Mouse (Mus musculus) heart, embryonic 13.5 days (tissue): ENCODE data around the gene Zfp273. TPM values are rescaled to one million over a fixed set of nuclear protein-coding genes. Genes with fewer than 3 reads are reported as not detected.
"Not testable (repeated sequence)": the region's sequence is repeated elsewhere in the genome, so short reads cannot be mapped to it uniquely, and the experiment has no call there.

Experiments
- ATAC-seq: fragments of 200-750 bp; cut with Nextera tagmentation; 2 replicates; pipeline ENCODE4 v1.8.0; 2017; ENCODE audit warnings: moderate TSS enrichment; ENCODE audit not compliant: insufficient number of reproducible peaks, low FRiP score, low TSS enrichment; ENCODE audit errors: extremely low read depth
- H3K27ac ChIP-seq: fragments of 300-500 bp; sonication (generic); replicated peaks from 2 replicates; pipeline ENCODE4 v1.5.1; 2015; ENCODE audit warnings: moderate library complexity, mild to moderate bottlenecking, inconsistent platforms
- H3K27me3 ChIP-seq: fragments of 300-500 bp; sonication (generic); replicated peaks from 2 replicates; pipeline ENCODE4 v1.6.1; 2015; ENCODE audit warnings: mild to moderate bottlenecking, inconsistent platforms
- H3K36me3 ChIP-seq: fragments of 300-500 bp; sonication (generic); 2 replicates; pipeline ENCODE4 v1.6.1; 2015; ENCODE audit warnings: mild to moderate bottlenecking, inconsistent platforms
- H3K4me1 ChIP-seq: fragments of 300-500 bp; sonication (generic); 2 replicates; pipeline ENCODE4 v1.6.1; 2015; ENCODE audit warnings: inconsistent platforms
- H3K4me2 ChIP-seq: fragments of 300-500 bp; sonication (generic); 2 replicates; pipeline ENCODE4 v1.6.1; 2015; ENCODE audit warnings: inconsistent platforms, mild to moderate bottlenecking, moderate library complexity
- H3K4me3 ChIP-seq: fragments of 300-500 bp; sonication (generic); 2 replicates; pipeline ENCODE4 v1.5.1; 2015; ENCODE audit warnings: moderate library complexity, mild to moderate bottlenecking, inconsistent platforms
- H3K9ac ChIP-seq: fragments of 300-500 bp; sonication (generic); 2 replicates; pipeline ENCODE4 v1.6.1; 2015; ENCODE audit warnings: inconsistent platforms, mild to moderate bottlenecking, moderate library complexity
- H3K9me3 ChIP-seq: fragments of 300-500 bp; sonication (generic); 2 replicates; pipeline ENCODE4 v1.6.1; 2016; ENCODE audit warnings: inconsistent platforms
- WGBS: fragments of 180-500 bp; shearing (Covaris S2); methylation state at CpG from one replicate; pipeline ENCODE4 v1.1.7; 2015; ENCODE audit warnings: mixed read lengths; 5-methylcytosine and 5-hydroxymethylcytosine counted together
- polyA plus RNA-seq: library from polyadenylated mRNA; unstranded; fragments of >200 nt; fragmentation: Nextera tagmentation; extraction: Ambion mirVana; gene quantifications from 2 replicates; pipeline ENCODE4 v1.2.1, GENCODE M21; 2015

The Zfp273 gene
- polyA plus RNA-seq, 1 experiment from 2014 or later = 4.1 TPM

- ATAC-seq, H3K27me3 ChIP-seq, H3K4me3 ChIP-seq, H3K4me1 ChIP-seq, H3K9me3 ChIP-seq, H3K36me3 ChIP-seq: not testable (repeated sequence)
- Histone ChIP-seq H3K9ac (peak overlapping the region; percentile 54; the same call in 1 of the 2 replicates), H3K4me2 (peak overlapping the region; percentile 48; the same call in 1 of the 2 replicates), H3K27ac (peak overlapping the region; percentile 24; the same call in 1 of the 2 replicates)
- WGBS = 31% methylated on average over 6 of the region's 12 CpGs
Measured at GRCm38 (mm10) chr13:67876049-67876698, 62.6 kb downstream of the Zfp273 start.

Other genes starting within 250 kb of the Zfp273 start
- 2.1 and 2.3 TPM in 2 replicates for gene Zfp729b, start 204.0 kb upstream of the Zfp273 start, polyA plus RNA-seq
- gene Gm49345, start 176.0 kb upstream of the Zfp273 start, polyA plus RNA-seq = 0.29 TPM in 1 of 2 replicates, not detected in the other
- 1.1 and 1.8 TPM in 2 replicates for gene Zfp729a, start 175.9 kb upstream of the Zfp273 start, polyA plus RNA-seq
- gene Zfp738, start 126.7 kb upstream of the Zfp273 start, polyA plus RNA-seq = 6.7 and 7.8 TPM in 2 replicates
- gene Zfp65, start 84.6 kb upstream of the Zfp273 start, polyA plus RNA-seq = 3.7 and 4.4 TPM in 2 replicates
- 2.4 and 3.2 TPM in 2 replicates for gene Zfp85, start 58.5 kb upstream of the Zfp273 start, polyA plus RNA-seq
- 1.2 and 1.9 TPM in 2 replicates for gene Zfp493, start 34.0 kb upstream of the Zfp273 start, polyA plus RNA-seq
- 1.3 and 1.7 TPM in 2 replicates for gene Gm10037, start 17.4 kb downstream of the Zfp273 start, polyA plus RNA-seq
- gene BC048507, start 49.6 kb downstream of the Zfp273 start, polyA plus RNA-seq = not detected in 2 replicates